Mouse (Mus musculus) liver, embryonic 14.5 days (tissue): ENCODE measurements at regions not wholly inside any gene's neighbourhood (a gene's known extent, or its start where the extent isn't known, plus 50 kb on each side); places are given as distances from the start of the nearest gene placed in this dataset.

Experiments used
- ATAC-seq: fragments of 200-750 bp; cut with Nextera tagmentation; 2 replicates; pipeline ENCODE4 v1.8.0; 2017; ENCODE audit warnings: moderate number of reproducible peaks, mild to moderate bottlenecking, moderate library complexity; ENCODE audit not compliant: insufficient read depth
- DNase-seq, 3 experiments: peaks; one replicate each; pipeline ENCODE4 v3.0.0-alpha.2; 2012 to 2013; ENCODE audit warnings: low read depth in 3 of 3, low spot score in 3 of 3
- H3K27ac ChIP-seq: fragments of 300-500 bp; sonication (generic); 2 replicates; pipeline ENCODE4 v1.5.1; 2014; ENCODE audit warnings: moderate library complexity, mild to moderate bottlenecking, control low read depth, inconsistent platforms
- H3K27me3 ChIP-seq: fragments of 300-500 bp; sonication (generic); 2 replicates; pipeline ENCODE4 v1.6.1; 2014; ENCODE audit warnings: mild to moderate bottlenecking, low read length, moderate library complexity; ENCODE audit not compliant: control insufficient read depth, insufficient read depth
- H3K36me3 ChIP-seq: fragments of 300-500 bp; sonication (generic); replicated peaks from 2 replicates; pipeline ENCODE4 v1.6.1; 2014; ENCODE audit warnings: low read depth; ENCODE audit not compliant: control insufficient read depth, insufficient read depth
- H3K4me1 ChIP-seq, 2 experiments: fragments of 200-500 bp in 1 of 2; fragments of 300-500 bp in 1 of 2; sonication (generic) in 1 of 2; replicated peaks; 2 replicates each; pipeline ENCODE4 v1.6.1; 2012 to 2014; ENCODE audit warnings: antibody characterized with exemption in 1 of 2, inconsistent platforms in 1 of 2, low read length in 1 of 2; ENCODE audit not compliant: control insufficient read depth in 2 of 2, insufficient read depth in 2 of 2
- H3K4me2 ChIP-seq: fragments of 300-500 bp; sonication (generic); 2 replicates; pipeline ENCODE4 v1.6.1; 2014; ENCODE audit warnings: low read depth, mild to moderate bottlenecking, control low read depth, moderate library complexity
- H3K4me3 ChIP-seq, 2 experiments: fragments of 200-500 bp in 1 of 2; fragments of 300-500 bp in 1 of 2; sonication (generic) in 1 of 2; 2 replicates each; pipeline ENCODE4 v1.5.1; 2012 to 2014; ENCODE audit warnings: low read depth in 2 of 2, low read length in 2 of 2, mild to moderate bottlenecking in 2 of 2, control low read depth in 1 of 2, inconsistent platforms in 1 of 2, moderate library complexity in 1 of 2; ENCODE audit not compliant: insufficient read depth in 1 of 2
- H3K9ac ChIP-seq: fragments of 300-500 bp; sonication (generic); replicated peaks from 2 replicates; pipeline ENCODE4 v1.6.1; 2014; ENCODE audit warnings: mild to moderate bottlenecking, control low read depth, moderate library complexity
- H3K9me3 ChIP-seq: fragments of 300-500 bp; sonication (generic); 2 replicates; pipeline ENCODE4 v1.6.1; 2016; ENCODE audit warnings: low read length, mixed read lengths; ENCODE audit not compliant: control insufficient read depth
- CTCF ChIP-seq: IDR thresholded peaks from 2 replicates; pipeline ENCODE4 v1.5.1; 2016; ENCODE audit warnings: antibody characterized with exemption, low read depth, control low read depth
- EP300 ChIP-seq: IDR thresholded peaks from 2 replicates; pipeline ENCODE4 v1.6.1; 2016; ENCODE audit warnings: antibody characterized with exemption, low read depth
- WGBS: fragments of 180-500 bp; shearing (Covaris S2); extraction: QIAGEN DNeasy Blood & Tissue Kit; methylation state at CpG from one replicate; pipeline ENCODE4 v1.1.7; 2014; ENCODE audit not compliant: insufficient replicate concordance; 5-methylcytosine and 5-hydroxymethylcytosine counted together

DNA sequence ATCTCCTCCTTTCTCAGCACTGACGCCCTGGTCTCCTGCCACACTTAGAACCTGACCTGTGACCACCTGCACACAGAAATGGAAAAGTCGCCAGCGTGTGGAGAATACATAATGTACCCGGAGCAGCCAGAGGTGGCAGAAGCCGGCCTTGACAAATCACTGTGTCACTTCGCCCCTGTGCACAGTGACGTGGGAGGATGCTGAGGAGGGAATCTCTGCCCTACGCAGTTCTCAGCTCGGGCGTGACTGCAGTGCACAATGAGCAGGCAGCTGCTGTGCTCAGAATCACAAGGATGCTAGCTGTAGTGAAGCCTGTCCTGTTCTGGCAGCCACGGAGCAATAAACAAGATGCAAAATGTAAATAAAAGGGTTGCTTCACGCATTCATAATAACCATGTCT is 80.2 kb upstream of the Pld5 start:
- no peak overlapping the region for H3K9ac ChIP-seq
- no peaks in the 10 kb centered on the region for H3K4me1 ChIP-seq
- DNase-seq (no peak), ATAC-seq (no peak)
- no peaks in the 10 kb centered on the region for H3K27me3 ChIP-seq
- H3K4me3 ChIP-seq: no peak overlapping the region
- TF ChIP-seq EP300: no peak
- TF ChIP-seq CTCF: no peak
- no peak overlapping the region for H3K27ac ChIP-seq
- H3K4me2 ChIP-seq: no peak overlapping the region
- H3K9me3 ChIP-seq: no peaks in the 10 kb centered on the region
- H3K36me3 ChIP-seq: no peaks in the 10 kb centered on the region
- 58% methylated on average over 12 of the region's 12 CpGs for WGBS

DNA sequence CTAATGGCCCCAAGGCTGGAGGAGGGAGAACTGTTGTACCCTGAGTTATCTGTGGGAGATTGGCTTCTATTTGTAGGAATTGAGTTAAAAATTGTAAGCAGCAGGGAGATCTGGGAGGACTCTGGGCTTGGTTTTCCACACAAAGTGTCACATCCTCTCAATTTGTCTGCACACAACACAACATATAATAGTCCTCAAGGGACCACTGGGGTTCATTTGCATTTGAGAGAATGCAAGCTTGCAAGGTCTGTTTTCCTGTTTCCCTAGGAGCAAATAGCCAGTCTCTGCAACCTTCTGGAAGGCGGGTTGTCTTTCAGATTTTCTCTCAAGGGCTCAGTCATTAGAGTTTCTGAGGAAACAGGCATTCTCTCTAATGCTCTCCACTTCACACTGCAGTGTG is 79.8 kb upstream of the Pld5 start:
- 26% methylated on average over 1 of the region's 1 CpGs for WGBS
- Histone ChIP-seq H3K36me3 (no peaks in the 10 kb centered on the region), H3K4me1 (no peaks in the 10 kb centered on the region), H3K4me2 (no peak overlapping the region), H3K27ac (no peak overlapping the region), H3K4me3 (no peak overlapping the region), H3K9ac (no peak overlapping the region), H3K27me3 (no peaks in the 10 kb centered on the region), H3K9me3 (no peaks in the 10 kb centered on the region)
- TF ChIP-seq EP300: no peak
- no peak for TF ChIP-seq CTCF
- no peak for ATAC-seq
- DNase-seq: no peak

DNA sequence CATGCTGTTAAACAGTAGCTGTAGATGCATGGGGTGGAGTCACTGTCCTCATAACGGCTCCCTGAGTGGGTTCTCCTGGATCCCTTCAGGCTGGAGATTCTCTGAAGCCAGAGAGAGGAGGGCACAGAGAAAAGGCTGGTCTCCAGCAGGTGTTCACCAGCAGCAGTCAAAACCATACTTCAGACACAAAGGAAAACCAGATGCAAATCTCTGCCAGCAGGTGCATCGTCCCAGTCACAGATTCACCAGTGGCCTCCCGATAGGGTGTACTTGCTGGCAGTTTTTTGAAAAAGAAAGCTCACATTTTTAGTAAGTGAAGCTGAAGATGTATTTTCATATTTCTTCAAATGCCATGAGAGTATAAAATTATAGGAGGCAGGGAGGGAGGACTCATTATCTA is 77.6 kb upstream of the Pld5 start:
- Histone ChIP-seq H3K27ac (no peak overlapping the region), H3K9ac (no peak overlapping the region), H3K4me1 (no peaks in the 10 kb centered on the region), H3K27me3 (no peaks in the 10 kb centered on the region), H3K36me3 (no peaks in the 10 kb centered on the region), H3K4me3 (no peak overlapping the region), H3K4me2 (no peak overlapping the region), H3K9me3 (no peaks in the 10 kb centered on the region)
- TF ChIP-seq EP300: no peak
- TF ChIP-seq CTCF: no peak
- WGBS: 60% methylated on average over 3 of the region's 3 CpGs
- ATAC-seq (no peak), DNase-seq (no peak)

GRCm38 (mm10) chr1:176349909-176350495 is 74.9 kb upstream of the Pld5 start:
- Histone ChIP-seq H3K4me2 (no peak overlapping the region), H3K9me3 (no peaks in the 10 kb centered on the region), H3K36me3 (no peaks in the 10 kb centered on the region), H3K27ac (no peak overlapping the region), H3K4me1 (no peaks in the 10 kb centered on the region), H3K27me3 (no peaks in the 10 kb centered on the region), H3K4me3 (no peak overlapping the region), H3K9ac (no peak overlapping the region)
- DNase-seq: no peak
- no peak for ATAC-seq
- 35% methylated on average over 2 of the region's 2 CpGs for WGBS
- no peak for TF ChIP-seq EP300

- H3K9ac ChIP-seq: no peak overlapping the region
- no peaks in the 10 kb centered on the region for H3K9me3 ChIP-seq
- H3K4me2 ChIP-seq: no peak overlapping the region
- no peak for TF ChIP-seq EP300
- no peak for TF ChIP-seq CTCF
- H3K4me1 ChIP-seq: no peaks in the 10 kb centered on the region
- WGBS: 51% methylated on average over 3 of the region's 3 CpGs
- ATAC-seq (no peak), DNase-seq (no peak)
- no peaks in the 10 kb centered on the region for H3K36me3 ChIP-seq
- H3K4me3 ChIP-seq: no peak overlapping the region
- H3K27me3 ChIP-seq: no peaks in the 10 kb centered on the region
- no peak overlapping the region for H3K27ac ChIP-seq
Measured at GRCm38 (mm10) chr1:176348129-176348528, 73.0 kb upstream of the Pld5 start.
